Mouse (Mus musculus) hindbrain, embryonic 10.5 days (tissue): Measurements from ENCODE around the gene Siglecf. TPM values are rescaled to one million over a fixed set of nuclear protein-coding genes. Genes with fewer than 3 reads are reported as not detected.
A peak's percentile ranks its signal among the peaks of the same experiment; 100 is the strongest.

Experiments used
- DNase-seq: peaks from one replicate; pipeline ENCODE4 v3.0.0-alpha.2; 2017; ENCODE audit warnings: low spot score
- H3K27ac ChIP-seq: fragments of 300-500 bp; sonication (generic); 2 replicates; pipeline ENCODE4 v1.5.1; 2016; ENCODE audit warnings: mild to moderate bottlenecking, moderate library complexity
- H3K27me3 ChIP-seq: fragments of 300-500 bp; sonication (generic); 2 replicates; pipeline ENCODE4 v1.6.1; 2016; ENCODE audit warnings: mild to moderate bottlenecking; ENCODE audit not compliant: poor library complexity, insufficient read depth, severe bottlenecking
- H3K36me3 ChIP-seq: fragments of 300-500 bp; sonication (generic); 2 replicates; pipeline ENCODE4 v1.6.1; 2016; ENCODE audit warnings: mild to moderate bottlenecking, moderate library complexity
- H3K4me1 ChIP-seq: fragments of 300-500 bp; sonication (generic); replicated peaks from 2 replicates; pipeline ENCODE4 v1.6.1; 2016; ENCODE audit warnings: mild to moderate bottlenecking
- H3K4me3 ChIP-seq: fragments of 300-500 bp; sonication (generic); 2 replicates; pipeline ENCODE4 v1.5.1; 2016; ENCODE audit warnings: mild to moderate bottlenecking, moderate library complexity
- H3K9me3 ChIP-seq: fragments of 300-500 bp; sonication (generic); 2 replicates; pipeline ENCODE4 v1.6.1; 2016; ENCODE audit warnings: mild to moderate bottlenecking, moderate library complexity
- WGBS: fragments of 180-500 bp; shearing (Covaris S2); methylation state at CpG from one replicate; pipeline ENCODE4 v1.1.7; 2016; 5-methylcytosine and 5-hydroxymethylcytosine counted together
- polyA plus RNA-seq: library from polyadenylated mRNA; unstranded; fragments of >200 nt; fragmentation: Nextera tagmentation; extraction: Ambion mirVana; gene quantifications from 2 replicates; pipeline ENCODE4 v1.2.1, GENCODE M21; 2016

Gene Siglecf
- polyA plus RNA-seq, result 0.27 and 0.30 TPM in 2 replicates

GRCm38 (mm10) chr7:43351154-43351553 lies at the start of gene Siglecf:
Siglecf (plus strand) TSS chr7:43351341.
- Histone ChIP-seq H3K4me1 (peaks cover 9% of the 10 kb centered on the region), H3K9me3 (no peaks in the 10 kb centered on the region), H3K4me3 (no peak within 1 kb of the TSS), H3K27ac (no peak within 1 kb of the TSS), H3K36me3 (no peaks in the 10 kb centered on the region), H3K27me3 (no peaks in the 10 kb centered on the region)
- no peak for DNase-seq
- WGBS, result 66% methylated on average over 3 of the region's 3 CpGs

GRCm38 (mm10) chr7:43305235-43305634 lies 45.9 kb upstream of the Siglecf start:
- H3K27me3 ChIP-seq, result no peaks in the 10 kb centered on the region
- H3K36me3 ChIP-seq, result peaks cover 89% of the 10 kb centered on the region
- 88% methylated on average over 3 of the region's 3 CpGs for WGBS
- H3K9me3 ChIP-seq, result no peaks in the 10 kb centered on the region
- DNase-seq, result no peak
- no peaks in the 10 kb centered on the region for H3K4me1 ChIP-seq
- no peak overlapping the region for H3K27ac ChIP-seq
- no peak overlapping the region for H3K4me3 ChIP-seq

GRCm38 (mm10) chr7:43309069-43309468 lies 42.1 kb upstream of the Siglecf start:
- no peak for DNase-seq
- Histone ChIP-seq H3K27ac (no peak overlapping the region), H3K9me3 (no peaks in the 10 kb centered on the region), H3K4me1 (peaks cover 14% of the 10 kb centered on the region), H3K4me3 (no peak overlapping the region), H3K27me3 (no peaks in the 10 kb centered on the region), H3K36me3 (peaks cover 61% of the 10 kb centered on the region)
- WGBS, result 89% methylated on average over 2 of the region's 2 CpGs

GRCm38 (mm10) chr7:43311632-43312031 lies 39.5 kb upstream of the Siglecf start:
- 0 out of 2 replicates have a peak, but pooled peaks cover 3% of the 10 kb centered on the region for H3K9me3 ChIP-seq
- DNase-seq, result no peak
- peak overlapping the region; percentile 89 for H3K4me3 ChIP-seq
- no peaks in the 10 kb centered on the region for H3K27me3 ChIP-seq
- peaks cover 14% of the 10 kb centered on the region for H3K4me1 ChIP-seq
- peaks cover 40% of the 10 kb centered on the region for H3K36me3 ChIP-seq
- no peak overlapping the region for H3K27ac ChIP-seq
- 88% methylated on average over 6 of the region's 6 CpGs for WGBS

GRCm38 (mm10) chr7:43312386-43313012 lies 38.6 kb upstream of the Siglecf start:
- Histone ChIP-seq H3K4me1 (peaks cover 14% of the 10 kb centered on the region), H3K36me3 (peaks cover 32% of the 10 kb centered on the region), H3K27ac (peak overlapping the region; percentile 88), H3K9me3 (0 out of 2 replicates have a peak, but pooled peaks cover 3% of the 10 kb centered on the region), H3K4me3 (peak overlapping the region; percentile 89), H3K27me3 (no peaks in the 10 kb centered on the region)
- no peak for DNase-seq
- WGBS, result 2% methylated on average over 32 of the region's 32 CpGs

- Histone ChIP-seq H3K27me3 (no peaks in the 10 kb centered on the region), H3K27ac (peak within 1 kb of the TSS; percentile 88), H3K36me3 (peaks cover 27% of the 10 kb centered on the region), H3K4me1 (peaks cover 14% of the 10 kb centered on the region), H3K4me3 (peak within 1 kb of the TSS; percentile 89), H3K9me3 (0 out of 2 replicates have a peak, but pooled peaks cover 3% of the 10 kb centered on the region)
- WGBS, result under 1% methylated on average over 33 of the region's 33 CpGs
- DNase-seq, result peak; percentile 88
Measured at GRCm38 (mm10) chr7:43313013-43313428, 38.1 kb upstream of the Siglecf start, which contains the start of gene Zfp715. Zfp715 (minus strand) TSS chr7:43313294.

- no peak overlapping the region for H3K4me3 ChIP-seq
- no peaks in the 10 kb centered on the region for H3K4me1 ChIP-seq
- no peaks in the 10 kb centered on the region for H3K36me3 ChIP-seq
- DNase-seq, result no peak
- H3K9me3 ChIP-seq, result no peaks in the 10 kb centered on the region
- no peak overlapping the region for H3K27ac ChIP-seq
- 57% methylated on average over 10 of the region's 10 CpGs for WGBS
- H3K27me3 ChIP-seq, result no peaks in the 10 kb centered on the region
Measured at GRCm38 (mm10) chr7:43326223-43326780, 24.8 kb upstream of the Siglecf start.

GRCm38 (mm10) chr7:43328101-43328500 lies 23.0 kb upstream of the Siglecf start:
- Histone ChIP-seq H3K27ac (no peak overlapping the region), H3K4me3 (no peak overlapping the region), H3K27me3 (no peaks in the 10 kb centered on the region), H3K9me3 (no peaks in the 10 kb centered on the region), H3K36me3 (no peaks in the 10 kb centered on the region), H3K4me1 (no peaks in the 10 kb centered on the region)
- 77% methylated on average over 4 of the region's 4 CpGs for WGBS
- DNase-seq, result no peak

GRCm38 (mm10) chr7:43333203-43333602 lies 17.9 kb upstream of the Siglecf start:
- DNase-seq, result no peak
- H3K27ac ChIP-seq, result no peak overlapping the region
- 51% methylated on average over 7 of the region's 7 CpGs for WGBS
- H3K9me3 ChIP-seq, result no peaks in the 10 kb centered on the region
- no peaks in the 10 kb centered on the region for H3K4me1 ChIP-seq
- H3K4me3 ChIP-seq, result no peak overlapping the region
- no peaks in the 10 kb centered on the region for H3K36me3 ChIP-seq
- H3K27me3 ChIP-seq, result no peaks in the 10 kb centered on the region

GRCm38 (mm10) chr7:43333899-43334298 lies 17.2 kb upstream of the Siglecf start:
- Histone ChIP-seq H3K4me3 (no peak overlapping the region), H3K27ac (no peak overlapping the region), H3K9me3 (no peaks in the 10 kb centered on the region), H3K27me3 (no peaks in the 10 kb centered on the region), H3K36me3 (no peaks in the 10 kb centered on the region), H3K4me1 (no peaks in the 10 kb centered on the region)
- 64% methylated on average over 2 of the region's 2 CpGs for WGBS
- no peak for DNase-seq

- WGBS, result 84% methylated on average over 4 of the region's 4 CpGs
- H3K27me3 ChIP-seq, result no peaks in the 10 kb centered on the region
- H3K36me3 ChIP-seq, result no peaks in the 10 kb centered on the region
- H3K27ac ChIP-seq, result no peak overlapping the region
- H3K4me1 ChIP-seq, result no peaks in the 10 kb centered on the region
- DNase-seq, result no peak
- H3K9me3 ChIP-seq, result no peaks in the 10 kb centered on the region
- no peak overlapping the region for H3K4me3 ChIP-seq
Measured at GRCm38 (mm10) chr7:43340771-43341170, 10.4 kb upstream of the Siglecf start.

GRCm38 (mm10) chr7:43343191-43343590 lies 8.0 kb upstream of the Siglecf start:
- DNase-seq, result no peak
- Histone ChIP-seq H3K36me3 (no peaks in the 10 kb centered on the region), H3K4me3 (no peak overlapping the region), H3K9me3 (no peaks in the 10 kb centered on the region), H3K4me1 (no peaks in the 10 kb centered on the region), H3K27me3 (no peaks in the 10 kb centered on the region), H3K27ac (no peak overlapping the region)
- 80% methylated on average over 5 of the region's 5 CpGs for WGBS

GRCm38 (mm10) chr7:43344020-43344419 lies 7.1 kb upstream of the Siglecf start:
- no peaks in the 10 kb centered on the region for H3K27me3 ChIP-seq
- H3K36me3 ChIP-seq, result no peaks in the 10 kb centered on the region
- 77% methylated on average over 2 of the region's 2 CpGs for WGBS
- no peaks in the 10 kb centered on the region for H3K9me3 ChIP-seq
- H3K4me3 ChIP-seq, result no peak overlapping the region
- H3K4me1 ChIP-seq, result no peaks in the 10 kb centered on the region
- no peak for DNase-seq
- H3K27ac ChIP-seq, result no peak overlapping the region
